20 mouse cellular contexts compared by ENCODE assay signal in the genomic region with DNA sequence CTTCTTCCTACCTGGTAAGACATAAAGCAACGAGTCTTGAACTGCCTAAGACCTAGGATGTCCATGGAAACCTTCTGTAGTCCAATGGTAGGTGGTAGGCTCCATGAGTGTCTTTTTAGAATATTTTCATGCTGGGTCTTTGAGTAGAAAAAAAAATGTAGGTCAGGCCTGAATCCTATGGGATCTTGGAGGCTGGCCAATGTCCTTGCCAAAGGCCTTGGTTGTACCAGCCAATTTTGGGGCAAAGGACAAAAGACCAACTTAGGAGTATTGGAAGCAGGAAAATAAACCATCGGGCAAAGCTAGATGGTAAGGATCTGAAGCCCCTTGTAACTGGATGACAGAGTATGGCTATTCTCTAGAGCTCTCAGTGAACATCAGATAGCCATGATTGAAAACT.
DNase-seq lines count a peak whose midpoint lies in the region.
"Had no signal": no experiment of that assay in that cellular context is flagged by ENCODE, and none has a peak within 500 bp of the region (broad histone marks: within the 10 kb centered on the region; RNA-seq: fewer than 3 reads in every experiment).

No protein-coding gene starts in this region.

- H3K27me3 ChIP-seq in heart, embryonic 10.5 days (ENCODE audit: insufficient read depth, poor library complexity, severe bottlenecking) = peaks cover 4% of the 10 kb centered on the region; the same call in 1 of the 2 replicates
- H3K27me3 ChIP-seq: CH12.LX; forebrain, embryonic 15.5 days; heart, embryonic 15.5 days; intestine, embryonic 15.5 days; Patski had no signal

- no peak overlapping the region for H3K27ac ChIP-seq in heart, embryonic 10.5 days
- H3K27ac ChIP-seq: embryonic facial prominence, embryonic 12.5 days; forebrain, embryonic 15.5 days; heart, embryonic 15.5 days; hindbrain, embryonic 10.5 days; hindbrain, embryonic 14.5 days; intestine, embryonic 15.5 days had no signal

- H3K36me3 ChIP-seq in heart, embryonic 10.5 days = no peaks in the 10 kb centered on the region
- H3K36me3 ChIP-seq: embryonic facial prominence, embryonic 12.5 days; forebrain, embryonic 15.5 days; heart, embryonic 15.5 days; hindbrain, embryonic 10.5 days; intestine, embryonic 15.5 days had no signal

- H3K4me1 ChIP-seq in heart, embryonic 10.5 days = no peaks in the 10 kb centered on the region
- H3K4me1 ChIP-seq: embryonic facial prominence, embryonic 12.5 days; heart, embryonic 15.5 days; intestine, embryonic 15.5 days had no signal

- no peaks in the 10 kb centered on the region for H3K9me3 ChIP-seq in heart, embryonic 10.5 days
- H3K9me3 ChIP-seq: embryonic facial prominence, embryonic 12.5 days; forebrain, embryonic 15.5 days; heart, embryonic 15.5 days; hindbrain, embryonic 10.5 days; intestine, embryonic 15.5 days had no signal

- no peak overlapping the region for H3K4me3 ChIP-seq in heart, embryonic 10.5 days
- H3K4me3 ChIP-seq: embryonic facial prominence, embryonic 12.5 days; forebrain, embryonic 15.5 days; heart, embryonic 15.5 days; hindbrain, embryonic 10.5 days; intestine, embryonic 15.5 days had no signal

- DNase-seq in adrenal gland, postnatal 25 days = peak; percentile 8
- DNase-seq in adrenal gland, postnatal 4 days (ENCODE audit: low spot score in 2 of 2) = no peak
- DNase-seq in cerebellum, adult 18-20 months = peak; percentile 26 to 42
- DNase-seq in cerebellum, adult 8-10 months = no peak
- DNase-seq in cerebellum, adult 9-10 months = peak; percentile 43
- peak; percentile 48 to 56 for DNase-seq in cerebellum, postnatal 10 days
- DNase-seq in heart, embryonic 10.5 days (ENCODE audit: low spot score) = no peak
- DNase-seq: embryo, embryonic 11 days; gastrocnemius, postnatal 10 days; heart, adult 18-20 months; heart, postnatal 14 days; kidney, adult 8-10 months had no signal

- WGBS in heart, embryonic 10.5 days = 84% methylated on average over 2 of the region's 2 CpGs

Comparison
In these comparisons a context has a peak if more than half of its experiments do, and no peak if none do; other contexts are left out.
1. DNase-seq: peak in adrenal gland, postnatal 25 days (single experiment), cerebellum, adult 18-20 months (2 of 2), cerebellum, adult 9-10 months (single experiment) and cerebellum, postnatal 10 days (2 of 2); none in adrenal gland, postnatal 4 days (0 of 2), cerebellum, adult 8-10 months (single experiment) and heart, embryonic 10.5 days (single experiment).